Mouse (Mus musculus): ENCODE measurements at regions not wholly inside any gene's neighbourhood (a gene's known extent, or its start where the extent isn't known, plus 50 kb on each side); places are given as distances from the start of the nearest gene placed in this dataset.

GRCm38 (mm10) chr1:35017471-35017870 lies 167.7 kb downstream of the Plekhb2 start:
- TF ChIP-seq POLR2A (IDR thresholded peaks at IDR 0.05; ENCODE audit: borderline replicate concordance, extremely low read depth, insufficient read depth, insufficient read length, poor library complexity, severe bottlenecking) (no peak), CTCF (IDR thresholded peaks at IDR 0.05; ENCODE audit: borderline replicate concordance, extremely low read depth, insufficient read depth, insufficient read length) (no peak)

All from brain, embryonic 14.5 days (tissue).